Mouse (Mus musculus): ENCODE measurements around the gene Gm20708. TPM values are rescaled to one million over a fixed set of nuclear protein-coding genes. Genes with fewer than 3 reads are reported as not detected.

Gm20708 gene
- polyA plus RNA-seq (2017; shearing (Covaris generic)): not detected

DNA sequence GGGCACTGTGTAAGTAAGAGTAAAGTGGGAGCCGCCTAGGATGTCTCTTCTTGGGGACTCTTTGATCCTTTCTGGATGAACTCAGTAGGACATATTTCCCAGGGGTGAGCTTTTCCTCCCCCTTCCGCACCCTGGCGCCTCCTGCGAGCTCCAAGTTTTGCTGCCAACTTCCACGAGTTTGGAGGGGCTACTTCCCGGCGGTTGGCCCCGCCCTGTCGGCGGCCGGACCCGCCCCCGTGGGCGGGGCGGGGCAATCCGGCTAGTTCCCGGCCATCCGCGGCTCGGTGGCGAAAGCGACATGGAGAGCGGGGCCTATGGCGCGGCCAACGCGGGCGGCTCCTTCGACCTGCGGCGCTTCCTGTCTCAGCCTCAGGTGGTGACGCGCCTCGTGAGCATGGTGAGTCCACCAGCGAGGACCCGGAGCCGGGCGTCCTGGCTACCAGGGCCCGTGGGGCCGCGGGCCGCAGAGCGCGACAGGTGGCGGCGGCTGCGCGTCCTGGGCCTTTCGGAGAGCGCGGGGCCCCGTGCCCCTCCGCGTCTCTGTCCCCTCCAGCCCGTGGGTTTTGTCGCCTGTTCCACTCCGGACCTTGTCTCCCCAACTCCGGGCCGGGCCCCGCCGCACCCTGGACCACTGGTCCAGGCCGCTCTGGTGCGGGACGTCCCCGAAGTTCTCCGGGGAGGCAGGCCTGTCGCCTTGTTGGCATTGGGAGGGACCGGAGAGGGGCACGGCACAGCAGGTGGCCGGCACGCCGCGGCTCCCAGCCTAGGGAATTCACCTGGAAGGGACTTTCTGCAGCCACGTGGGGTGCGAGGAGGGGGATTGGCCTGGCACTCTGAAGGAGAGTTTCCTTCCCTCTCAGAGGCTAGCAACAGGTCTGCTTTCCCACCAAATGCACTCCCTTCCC, at the start of gene Gm20708, which contains the start of gene Syngr2:
Gene Gm20708 (plus strand): TSS at position 262 of the 905 bp plus-strand sequence.
Gene Syngr2 (plus strand): TSS at position 262 of the 905 bp plus-strand sequence.

DNA sequence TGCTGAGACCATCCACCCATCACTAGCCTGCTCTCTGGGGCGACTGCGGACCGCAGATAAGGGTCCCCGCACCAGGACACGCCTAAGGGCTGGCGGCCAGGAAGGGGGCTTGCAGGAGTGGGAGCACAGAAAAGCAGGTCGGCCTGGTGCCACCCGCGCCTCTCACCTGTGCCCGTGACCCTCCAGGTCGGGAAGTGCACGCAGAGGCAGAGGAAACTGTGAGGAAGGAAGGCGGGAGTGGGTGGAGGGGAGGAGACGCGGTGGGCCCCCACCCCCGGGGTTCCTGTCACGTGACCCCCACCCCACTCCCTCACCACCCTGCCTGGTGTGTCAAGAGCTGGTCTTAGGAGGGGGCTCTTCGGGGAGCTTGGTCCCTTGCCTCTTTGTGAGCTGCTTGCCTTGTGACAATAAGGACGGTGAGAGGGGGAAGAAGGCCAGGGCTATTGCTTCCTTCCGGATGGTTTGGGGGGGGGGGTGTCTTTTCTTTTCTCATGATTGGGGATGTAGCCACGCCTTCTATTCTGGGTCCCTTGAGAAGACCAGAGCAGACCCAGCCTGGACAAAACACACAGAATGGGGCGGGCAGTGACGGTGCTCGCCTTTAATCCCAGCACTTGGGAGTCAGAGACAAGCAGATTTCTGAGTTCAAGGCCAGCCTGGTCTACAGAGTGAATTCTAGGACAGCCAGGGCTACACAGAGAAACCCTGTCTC, 27.3 kb upstream of the Gm20708 start, which contains the start of the genes Tmc8 and Tmc6:
Gene Tmc8 (plus strand): TSS at position 84 of the 712 bp plus-strand sequence.
Gene Tmc6 (minus strand): TSS at position 206 of the 712 bp plus-strand sequence.

DNA sequence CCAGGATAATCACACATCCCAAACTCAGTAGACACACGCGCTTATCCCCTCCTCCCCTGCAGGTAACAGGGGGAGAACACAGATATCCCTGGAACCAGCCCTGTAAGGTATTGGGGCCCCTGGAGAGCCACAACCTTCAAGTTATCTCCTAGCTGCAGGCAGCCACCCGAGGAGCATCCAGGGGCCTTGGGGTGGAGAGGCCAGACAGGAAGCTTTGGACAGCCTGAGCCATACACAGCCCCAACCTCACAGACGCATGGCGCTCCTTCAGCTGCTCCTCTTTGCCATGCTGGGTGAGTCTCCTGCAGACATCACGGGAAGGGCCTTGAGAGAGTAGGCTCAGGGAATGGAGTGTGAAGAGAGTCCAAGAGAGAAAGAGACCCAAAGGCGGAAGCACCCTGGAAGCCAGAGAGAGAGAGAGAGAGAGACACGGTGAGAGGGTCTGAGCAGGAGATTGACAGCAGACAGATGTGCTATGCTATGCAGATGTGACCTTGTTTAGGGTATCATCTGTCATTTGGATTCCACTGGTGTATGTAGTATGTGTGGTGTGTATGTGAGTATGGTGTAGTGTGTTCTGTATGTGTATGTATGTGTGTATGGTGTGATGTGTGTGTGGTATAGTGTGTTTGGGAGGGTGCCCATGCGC, 11.8 kb upstream of the Gm20708 start, which contains the start of gene 6030468B19Rik:
Gene 6030468B19Rik (plus strand): TSS at position 150 of the 649 bp plus-strand sequence.

DNA sequence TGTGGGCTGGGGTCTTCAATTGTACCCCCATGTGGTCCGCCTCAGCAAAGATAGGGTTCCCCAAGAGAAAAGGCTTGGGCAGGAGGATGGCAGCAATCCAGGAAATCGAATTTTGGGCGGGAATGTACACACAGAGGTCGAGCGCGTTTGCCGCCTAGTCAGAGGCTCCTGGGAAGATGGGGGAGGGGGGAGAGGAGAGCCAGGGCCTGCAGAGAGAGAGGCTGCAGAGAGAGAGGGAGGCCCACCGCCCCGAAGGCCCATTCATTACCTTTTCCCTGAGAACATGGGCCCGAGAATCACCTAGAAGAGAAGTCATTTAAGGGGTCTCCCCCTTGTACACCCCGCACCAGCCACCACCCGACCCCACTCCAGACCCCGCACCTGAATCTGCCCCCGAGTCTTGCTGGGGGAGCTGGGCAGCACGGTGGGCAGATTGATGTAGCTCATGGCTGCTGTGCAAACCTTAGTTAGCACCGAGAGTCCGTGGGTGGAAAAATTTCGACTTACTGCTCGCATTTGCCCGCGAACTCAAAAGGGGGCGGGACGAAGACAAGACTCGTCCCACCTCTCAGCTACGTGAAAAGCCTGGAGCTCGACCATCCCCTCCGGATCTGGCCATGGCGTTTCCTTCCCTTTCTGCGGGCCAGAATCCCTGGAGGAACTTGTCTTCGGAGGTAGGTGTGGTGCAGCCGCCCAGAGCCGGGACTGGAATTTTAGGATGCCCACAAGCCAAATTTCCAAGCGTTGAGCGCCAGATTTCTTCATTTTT, 16.0 kb downstream of the Gm20708 start, which contains the start of the genes Afmid and Tk1:
Gene Afmid (plus strand): TSS at position 592 of the 769 bp plus-strand sequence.
Gene Tk1 (minus strand): TSS at position 760 of the 769 bp plus-strand sequence.

DNA sequence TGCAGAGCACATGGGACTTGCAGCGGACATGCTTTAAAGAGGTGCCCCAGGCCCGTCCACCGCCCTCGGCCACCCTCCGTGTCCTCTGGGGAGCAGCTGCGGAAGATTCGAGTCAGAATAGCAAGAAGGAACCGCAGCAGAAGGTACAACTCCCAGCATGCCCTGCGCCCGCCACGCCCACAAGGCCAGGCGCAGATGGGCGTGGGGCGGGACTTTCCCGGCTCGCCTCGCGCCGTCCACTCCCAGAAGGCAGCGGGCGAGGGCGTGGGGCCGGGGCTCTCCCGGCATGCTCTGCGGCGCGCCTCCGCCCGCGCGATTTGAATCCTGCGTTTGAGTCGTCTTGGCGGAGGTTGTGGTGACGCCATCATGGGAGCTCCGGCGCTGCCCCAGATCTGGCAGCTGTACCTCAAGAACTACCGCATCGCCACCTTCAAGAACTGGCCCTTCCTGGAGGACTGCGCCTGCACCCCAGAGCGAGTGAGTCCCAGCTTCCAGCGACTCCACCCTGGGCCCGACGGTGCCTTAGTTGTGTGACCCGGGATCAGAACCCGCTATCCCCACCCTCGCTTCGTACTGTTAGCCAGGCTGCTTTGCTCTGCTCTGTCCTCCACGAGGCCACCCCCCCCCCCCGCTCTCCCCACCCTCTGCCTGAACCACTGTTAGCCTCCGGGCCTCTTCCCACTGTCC, 39.7 kb downstream of the Gm20708 start, which contains the start of gene Birc5:
Gene Birc5 (plus strand): TSS at position 267 of the 687 bp plus-strand sequence.

DNA sequence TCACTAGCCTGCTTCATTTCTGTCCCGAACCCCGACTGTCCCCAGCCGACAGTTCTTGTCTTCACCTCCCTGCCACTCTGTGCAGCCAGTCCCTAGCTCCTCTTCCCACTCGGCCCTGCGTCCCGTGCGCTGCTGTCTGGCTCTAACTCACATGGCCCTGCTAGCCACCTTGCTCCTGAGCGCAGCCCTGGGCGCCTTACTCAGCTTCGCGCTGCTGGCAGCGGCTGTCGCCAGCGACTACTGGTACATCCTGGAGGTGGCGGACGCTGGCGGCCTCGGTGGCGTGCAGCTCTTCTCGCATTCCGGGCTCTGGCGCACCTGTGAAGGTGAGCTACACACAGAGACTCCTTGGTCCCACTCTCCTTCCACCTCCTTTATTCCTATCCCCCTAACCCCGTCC, 51.1 kb downstream of the Gm20708 start, which contains the start of gene Tmem235:
Gene Tmem235 (plus strand): TSS at position 152 of the 400 bp plus-strand sequence.

DNA sequence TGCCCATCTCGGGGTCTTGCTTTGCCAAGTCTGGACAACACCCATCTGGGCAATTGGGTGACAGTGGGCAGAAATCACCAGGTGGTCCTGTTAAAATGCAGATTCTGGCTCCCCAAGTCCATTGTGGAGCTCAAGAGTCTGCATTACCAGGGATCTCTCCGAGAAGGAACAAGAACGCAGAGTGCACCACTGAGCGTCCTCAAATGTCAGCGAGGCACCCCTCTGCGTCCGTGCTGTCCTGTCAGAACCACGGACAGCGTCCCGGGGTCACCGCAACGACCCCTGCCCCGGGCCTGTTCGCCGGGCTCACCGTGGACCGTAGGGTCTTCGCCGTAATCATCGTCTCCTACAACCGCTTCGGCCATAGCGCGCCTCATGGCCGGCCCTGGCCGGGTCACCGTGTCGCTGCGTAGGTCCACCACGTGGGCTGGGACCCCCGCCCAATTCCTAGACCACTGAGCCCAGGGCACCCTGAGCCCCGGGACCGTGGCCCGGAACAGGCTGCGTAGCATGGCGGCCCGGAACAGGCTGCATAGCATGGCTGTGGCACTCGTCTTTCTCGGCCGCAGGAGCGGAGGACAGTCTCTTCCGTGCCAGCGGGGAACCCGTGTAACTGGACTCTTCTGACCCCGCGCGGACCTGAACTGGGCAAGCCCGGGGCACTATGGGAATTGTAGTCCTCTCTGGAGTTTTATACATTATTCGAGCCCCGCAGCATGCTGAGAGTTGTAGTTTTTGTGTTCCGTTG, 63.6 kb downstream of the Gm20708 start, which contains the start of gene Tha1:
Gene Tha1 (minus strand): TSS at position 621 of the 748 bp plus-strand sequence.

Other genes starting within 250 kb of the Gm20708 start
- 24.1 TPM for gene Tnrc6c, start 155.4 kb upstream of the Gm20708 start, polyA plus RNA-seq (2017; shearing (Covaris generic))
- gene Tmc8, start 27.6 kb upstream of the Gm20708 start, polyA plus RNA-seq (2017; shearing (Covaris generic)): 53.2 TPM
- 104 TPM for gene Tmc6, start 27.5 kb upstream of the Gm20708 start, polyA plus RNA-seq (2017; shearing (Covaris generic))
- gene 6030468B19Rik, start 12.0 kb upstream of the Gm20708 start, polyA plus RNA-seq (2017; shearing (Covaris generic)): not detected
- gene Syngr2, start within 50 bp of the Gm20708 start, polyA plus RNA-seq (2017; shearing (Covaris generic)): 102 TPM
- 14.8 TPM for gene Afmid, start 16.3 kb downstream of the Gm20708 start, polyA plus RNA-seq (2017; shearing (Covaris generic))
- gene Tk1, start 16.4 kb downstream of the Gm20708 start, polyA plus RNA-seq (2017; shearing (Covaris generic)): 11.6 TPM
- 0.69 TPM for gene Birc5, start 39.6 kb downstream of the Gm20708 start, polyA plus RNA-seq (2017; shearing (Covaris generic))
- gene Tmem235, start 51.1 kb downstream of the Gm20708 start, polyA plus RNA-seq (2017; shearing (Covaris generic)): not detected
- 7.1 TPM for gene Tha1, start 63.8 kb downstream of the Gm20708 start, polyA plus RNA-seq (2017; shearing (Covaris generic))
- 466 TPM for gene Socs3, start 160.4 kb downstream of the Gm20708 start, polyA plus RNA-seq (2017; shearing (Covaris generic))
- gene Pgs1, start 176.6 kb downstream of the Gm20708 start, polyA plus RNA-seq (2017; shearing (Covaris generic)): 40.1 TPM

Measured in effector memory CD4-positive, alpha-beta T cell, adult 5 months (primary cell).